Mouse (Mus musculus) forebrain, embryonic 14.5 days (tissue): ENCODE measurements at regions not wholly inside any gene's neighbourhood (a gene's known extent, or its start where the extent isn't known, plus 50 kb on each side); places are given as distances from the start of the nearest gene placed in this dataset.

Source experiments
- ATAC-seq: fragments of 200-750 bp; cut with Nextera tagmentation; 2 replicates; pipeline ENCODE4 v1.8.0; 2017; ENCODE audit warnings: mild to moderate bottlenecking, moderate library complexity
- DNase-seq: peaks from one replicate; pipeline ENCODE4 v3.0.0-alpha.2; 2015; ENCODE audit warnings: low spot score
- H3K27ac ChIP-seq: fragments of 300-500 bp; sonication (generic); 2 replicates; pipeline ENCODE4 v1.5.1; 2014; ENCODE audit warnings: low read depth, mild to moderate bottlenecking, control low read depth, low read length, moderate library complexity
- H3K27me3 ChIP-seq: fragments of 300-500 bp; sonication (generic); replicated peaks from 2 replicates; pipeline ENCODE4 v1.6.1; 2014; ENCODE audit warnings: low read length, control low read depth, mixed read lengths; ENCODE audit not compliant: control insufficient read depth, insufficient read depth
- H3K36me3 ChIP-seq: fragments of 300-500 bp; sonication (generic); 2 replicates; pipeline ENCODE4 v1.6.1; 2014; ENCODE audit warnings: low read length, control low read depth; ENCODE audit not compliant: control insufficient read depth, insufficient read depth
- H3K4me1 ChIP-seq: fragments of 300-500 bp; sonication (generic); 2 replicates; pipeline ENCODE4 v1.6.1; 2014; ENCODE audit warnings: antibody characterized with exemption, low read length, control low read depth; ENCODE audit not compliant: control insufficient read depth, insufficient read depth
- H3K4me2 ChIP-seq: fragments of 300-500 bp; sonication (generic); 2 replicates; pipeline ENCODE4 v1.6.1; 2014; ENCODE audit warnings: mild to moderate bottlenecking, control low read depth, low read length
- H3K4me3 ChIP-seq: fragments of 300-500 bp; sonication (generic); 2 replicates; pipeline ENCODE4 v1.5.1; 2014; ENCODE audit warnings: low read depth, low read length, control low read depth
- H3K9ac ChIP-seq: fragments of 300-500 bp; sonication (generic); 2 replicates; pipeline ENCODE4 v1.6.1; 2014; ENCODE audit warnings: mild to moderate bottlenecking, low read length, control low read depth, moderate library complexity
- H3K9me3 ChIP-seq: fragments of 300-500 bp; sonication (generic); replicated peaks from 2 replicates; pipeline ENCODE4 v1.6.1; 2016; ENCODE audit warnings: low read length, control low read depth, mixed read lengths; ENCODE audit not compliant: control insufficient read depth
- WGBS: fragments of 180-500 bp; shearing (Covaris S2); extraction: QIAGEN DNeasy Blood & Tissue Kit; methylation state at CpG from one replicate; pipeline ENCODE4 v1.1.7; 2014; 5-methylcytosine and 5-hydroxymethylcytosine counted together

- Histone ChIP-seq H3K4me2 (no peak overlapping the region), H3K4me1 (no peaks in the 10 kb centered on the region), H3K9me3 (no peaks in the 10 kb centered on the region), H3K9ac (no peak overlapping the region), H3K36me3 (no peaks in the 10 kb centered on the region), H3K27me3 (no peaks in the 10 kb centered on the region), H3K27ac (no peak overlapping the region), H3K4me3 (no peak overlapping the region)
- ATAC-seq (0 out of 2 replicates have a peak, but pooled peaks have one; percentile 37), DNase-seq (peak; percentile 56)
- 70% methylated on average over 4 of the region's 4 CpGs for WGBS
These were observed 482.0 kb upstream of the 4931408C20Rik start for GRCm38 (mm10) chr1:27169278-27169677.
